Mouse (Mus musculus) C2C12 (cell line): Measurements from ENCODE around the gene Ftl1.

Experiments used
- CTCF ChIP-seq: IDR thresholded peaks from one replicate; pipeline ENCODE4 v1.5.1; 2011; ENCODE audit not compliant: control insufficient read depth, insufficient read depth, insufficient read length
- MAX ChIP-seq: IDR thresholded peaks from one replicate; pipeline ENCODE4 v1.6.1; 2011; ENCODE audit warnings: mild to moderate bottlenecking, control low read depth
- MYOD1 ChIP-seq: IDR thresholded peaks from one replicate; pipeline ENCODE4 v1.6.1; 2011; ENCODE audit warnings: low read depth; ENCODE audit not compliant: control insufficient read depth, insufficient read length

- TF ChIP-seq MAX: no peak
- no peak for TF ChIP-seq MYOD1
- no peak for TF ChIP-seq CTCF
Measured at GRCm38 (mm10) chr7:45481374-45481927, 21.8 kb upstream of the Ftl1 start, which contains the start of gene Tulp2.
